Mouse (Mus musculus) ES-Bruce4 (cell line): Measurements from ENCODE around the gene Phactr4. TPM values are rescaled to one million over a fixed set of nuclear protein-coding genes. Genes with fewer than 3 reads are reported as not detected.

Source experiments
- H3K27ac ChIP-seq: 2 replicates; pipeline ENCODE4 v1.5.1; 2012; ENCODE audit warnings: low read length, inconsistent platforms; ENCODE audit not compliant: insufficient read depth
- H3K27me3 ChIP-seq: 2 replicates; pipeline ENCODE4 v1.6.1; 2012; ENCODE audit warnings: mild to moderate bottlenecking, low read length, inconsistent platforms; ENCODE audit not compliant: control insufficient read depth, poor library complexity, insufficient read depth, severe bottlenecking
- H3K36me3 ChIP-seq: 2 replicates; pipeline ENCODE4 v1.6.1; 2012; ENCODE audit warnings: inconsistent platforms, mild to moderate bottlenecking, low read length, moderate library complexity; ENCODE audit not compliant: control insufficient read depth, poor library complexity, insufficient read depth, severe bottlenecking
- H3K4me1 ChIP-seq: one replicate; pipeline ENCODE4 v1.8.1; 2011; ENCODE audit warnings: low read length; ENCODE audit not compliant: control insufficient read depth, insufficient read depth
- H3K4me3 ChIP-seq: 2 replicates; pipeline ENCODE4 v1.5.1; 2011; ENCODE audit warnings: low read depth, mild to moderate bottlenecking, low read length
- H3K9ac ChIP-seq: 2 replicates; pipeline ENCODE4 v1.6.1; 2012; ENCODE audit warnings: low read depth, mild to moderate bottlenecking, inconsistent platforms; ENCODE audit not compliant: poor library complexity, severe bottlenecking
- H3K9me3 ChIP-seq: replicated peaks from 2 replicates; pipeline ENCODE4 v1.6.1; 2012; ENCODE audit warnings: mild to moderate bottlenecking, low read length, inconsistent platforms; ENCODE audit not compliant: control insufficient read depth, poor library complexity, insufficient read depth, severe bottlenecking
- CTCF ChIP-seq: IDR thresholded peaks from one replicate; pipeline ENCODE4 v1.8.1; 2011; ENCODE audit warnings: low read depth, low read length
- EP300 ChIP-seq: IDR thresholded peaks from 2 replicates; pipeline ENCODE4 v1.6.1; 2011; ENCODE audit warnings: low read depth, low read length; ENCODE audit not compliant: insufficient read depth
- POLR2A ChIP-seq: IDR thresholded peaks from one replicate; pipeline ENCODE4 v1.8.1; 2011; ENCODE audit warnings: low read length; ENCODE audit not compliant: insufficient read depth
- polyA plus RNA-seq: library from polyadenylated mRNA; stranded (reverse); fragments of >200 nt; gene quantifications from 2 replicates; pipeline ENCODE4 v1.2.4, GENCODE M21; 2011; ENCODE audit warnings: low read depth; ENCODE audit not compliant: missing spikeins, insufficient read depth, insufficient read length

Phactr4 gene
- polyA plus RNA-seq, 1 experiment: 31.5 TPM

DNA sequence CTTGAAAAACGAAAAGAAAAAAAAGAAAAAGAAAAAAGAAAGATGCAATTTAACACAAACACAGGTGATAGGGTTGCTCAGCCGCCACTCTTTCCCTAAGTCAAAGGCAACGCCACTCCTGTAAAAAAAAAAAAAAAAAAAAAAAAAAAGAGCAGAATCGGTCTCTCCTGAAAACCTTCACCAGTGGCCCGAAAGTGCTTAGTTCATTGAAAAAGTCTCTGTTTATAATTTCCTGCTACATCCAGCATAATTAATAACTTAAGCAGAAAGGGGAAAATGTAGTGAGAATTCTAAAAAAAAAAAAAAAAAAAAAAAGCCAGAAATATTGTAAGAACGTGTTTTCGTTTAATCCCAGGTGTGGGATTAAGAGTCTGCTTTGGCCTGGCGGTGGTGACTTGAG, 22.2 kb upstream of the Phactr4 start:
- H3K4me1 ChIP-seq: no peaks in the 10 kb centered on the region
- TF ChIP-seq EP300 (no peak), CTCF (no peak), POLR2A (no peak)
- H3K9ac ChIP-seq: no peak overlapping the region
- no peak overlapping the region for H3K27ac ChIP-seq
- no peaks in the 10 kb centered on the region for H3K9me3 ChIP-seq
- no peaks in the 10 kb centered on the region for H3K27me3 ChIP-seq
- H3K4me3 ChIP-seq: no peak overlapping the region
- no peaks in the 10 kb centered on the region for H3K36me3 ChIP-seq

DNA sequence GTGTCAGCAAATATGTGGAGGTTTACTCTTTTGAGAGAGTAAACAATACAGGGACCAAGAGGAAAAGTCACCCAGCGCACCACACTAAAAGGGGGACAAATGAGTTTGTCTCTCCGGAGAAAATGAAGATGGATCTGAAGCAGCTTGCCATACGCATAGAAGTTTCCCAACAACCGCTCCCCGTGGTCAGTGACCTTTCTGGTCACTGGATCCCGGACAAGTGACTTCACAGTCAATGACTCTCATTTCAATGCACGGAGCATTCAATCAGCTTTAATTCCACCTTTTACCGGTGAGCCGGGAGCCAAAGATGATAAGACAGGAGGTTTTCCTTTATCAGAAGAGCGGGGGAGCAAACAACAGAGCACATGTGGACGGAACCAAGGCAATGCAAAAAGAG, 15.6 kb upstream of the Phactr4 start:
- no peaks in the 10 kb centered on the region for H3K27me3 ChIP-seq
- no peaks in the 10 kb centered on the region for H3K36me3 ChIP-seq
- no peak overlapping the region for H3K4me3 ChIP-seq
- no peak overlapping the region for H3K27ac ChIP-seq
- peaks cover 2% of the 10 kb centered on the region for H3K4me1 ChIP-seq
- no peak overlapping the region for H3K9ac ChIP-seq
- no peaks in the 10 kb centered on the region for H3K9me3 ChIP-seq
- no peak for TF ChIP-seq POLR2A
- TF ChIP-seq EP300: no peak
- no peak for TF ChIP-seq CTCF

DNA sequence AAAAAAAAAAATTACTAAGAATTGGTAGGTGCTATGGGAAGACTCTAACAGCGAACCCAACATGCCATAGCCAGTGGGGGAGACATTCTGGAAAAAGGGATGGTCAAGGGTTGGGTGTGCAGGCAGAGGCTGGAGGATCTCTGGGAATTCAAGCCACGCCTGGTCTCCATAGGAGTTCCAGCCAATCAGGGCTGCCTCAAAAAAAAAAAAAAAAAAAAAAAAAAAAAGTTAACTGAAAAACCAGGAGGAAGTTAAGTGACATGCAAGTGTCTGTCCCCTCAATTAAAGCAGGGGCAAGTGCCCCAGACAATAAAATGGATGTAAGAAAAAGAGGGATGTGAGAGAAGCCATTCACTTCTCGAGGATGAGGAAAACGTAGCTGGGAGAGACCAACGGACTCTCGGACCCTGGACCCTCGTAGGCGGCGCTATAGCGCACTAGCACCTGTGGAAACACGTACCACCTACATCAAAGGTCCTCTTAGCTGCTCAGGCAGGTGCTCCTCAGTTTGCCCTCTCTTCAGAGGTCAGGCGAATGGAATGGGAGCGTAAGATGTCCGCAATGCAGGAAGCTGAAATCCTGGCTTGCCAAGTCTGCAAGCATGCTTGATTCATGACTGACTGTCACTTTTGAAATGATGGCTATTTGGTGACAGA, 10.6 kb upstream of the Phactr4 start:
- Histone ChIP-seq H3K27ac (peak overlapping the region; percentile 60), H3K9ac (peak overlapping the region; percentile 26; the same call in 1 of the 2 replicates), H3K27me3 (no peaks in the 10 kb centered on the region), H3K4me1 (no peaks in the 10 kb centered on the region), H3K36me3 (no peaks in the 10 kb centered on the region), H3K4me3 (peak overlapping the region; percentile 50), H3K9me3 (no peaks in the 10 kb centered on the region)
- TF ChIP-seq CTCF: peak; percentile 51
- TF ChIP-seq EP300: peak; percentile 58; the same call in 1 of the 2 replicates
- TF ChIP-seq POLR2A: no peak

DNA sequence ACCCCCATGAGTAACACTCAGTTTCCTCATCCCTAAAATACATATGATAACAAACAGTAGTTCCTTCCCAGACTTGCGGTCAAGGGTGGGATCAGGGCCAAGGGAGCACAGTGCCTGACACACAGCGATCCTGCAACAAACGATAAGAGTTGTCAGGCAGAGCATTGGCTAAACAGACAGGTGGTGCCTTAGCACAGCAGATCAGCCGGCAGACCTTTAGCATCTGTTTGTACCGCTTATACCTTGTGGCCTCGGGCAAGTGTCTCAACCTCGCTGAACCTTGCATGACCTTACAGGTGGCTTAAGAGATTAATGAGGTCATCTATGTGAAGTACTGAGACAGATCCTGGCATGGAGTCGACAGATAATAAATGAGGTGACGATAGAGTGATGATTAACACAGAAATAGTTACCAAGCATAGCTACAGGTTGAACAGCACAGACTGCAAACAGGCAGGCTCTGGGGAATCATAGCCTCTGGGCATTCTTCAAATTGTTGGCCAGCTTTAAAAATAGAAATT, 5.8 kb upstream of the Phactr4 start:
- Histone ChIP-seq H3K9me3 (no peaks in the 10 kb centered on the region), H3K9ac (no peak overlapping the region), H3K27me3 (no peaks in the 10 kb centered on the region), H3K27ac (no peak overlapping the region), H3K4me1 (no peaks in the 10 kb centered on the region), H3K4me3 (no peak overlapping the region), H3K36me3 (no peaks in the 10 kb centered on the region)
- 0 out of 2 replicates have a peak, but pooled peaks have one; percentile 41 for TF ChIP-seq EP300
- TF ChIP-seq CTCF: no peak

DNA sequence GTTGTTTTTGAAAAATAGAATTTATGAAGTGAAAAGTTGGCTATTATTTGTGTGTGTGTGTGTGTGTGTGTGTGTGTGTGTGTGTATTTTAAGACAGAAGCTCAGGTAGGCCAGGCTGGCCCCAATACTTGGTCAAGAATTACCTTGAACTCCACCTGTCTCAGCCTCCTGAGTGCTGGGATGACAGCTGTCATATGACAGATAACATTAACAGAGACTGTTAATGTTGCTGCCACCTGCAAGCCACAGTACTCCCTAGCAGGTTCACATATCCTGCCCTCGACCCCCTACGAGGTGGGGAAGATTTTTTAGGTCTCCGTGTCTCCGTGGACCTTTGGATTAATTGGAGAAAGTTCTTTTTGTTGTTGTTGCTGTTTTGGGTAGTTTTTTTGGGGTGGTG, 5.2 kb upstream of the Phactr4 start:
- H3K27me3 ChIP-seq: no peaks in the 10 kb centered on the region
- H3K4me1 ChIP-seq: no peaks in the 10 kb centered on the region
- no peak overlapping the region for H3K4me3 ChIP-seq
- no peak overlapping the region for H3K27ac ChIP-seq
- no peak overlapping the region for H3K9ac ChIP-seq
- H3K36me3 ChIP-seq: no peaks in the 10 kb centered on the region
- H3K9me3 ChIP-seq: no peaks in the 10 kb centered on the region
- TF ChIP-seq EP300 (no peak), POLR2A (no peak), CTCF (no peak)

DNA sequence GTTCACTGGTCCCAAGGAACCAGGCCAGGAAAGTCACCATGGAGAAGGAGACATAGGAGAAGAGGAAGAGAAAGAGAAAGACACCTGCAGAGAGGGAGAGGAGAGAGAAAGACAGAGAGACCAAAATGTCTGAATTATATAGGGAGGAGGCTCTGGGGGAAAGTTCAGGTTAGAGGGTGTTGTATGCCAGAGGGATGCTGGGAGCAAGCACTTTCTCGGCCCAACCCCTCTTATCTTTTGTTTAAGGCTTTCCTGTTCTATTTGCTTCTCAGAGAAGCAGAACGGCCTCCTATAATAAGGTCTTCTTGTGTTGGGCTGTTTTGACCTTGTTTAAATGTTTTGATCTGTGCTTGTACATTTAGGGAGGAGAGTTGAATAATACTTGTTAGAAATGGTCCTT, 3.7 kb upstream of the Phactr4 start:
- Histone ChIP-seq H3K9ac (no peak overlapping the region), H3K4me1 (no peaks in the 10 kb centered on the region), H3K36me3 (no peaks in the 10 kb centered on the region), H3K27me3 (no peaks in the 10 kb centered on the region), H3K9me3 (no peaks in the 10 kb centered on the region), H3K27ac (no peak overlapping the region), H3K4me3 (no peak overlapping the region)
- TF ChIP-seq CTCF (no peak), POLR2A (no peak), EP300 (no peak)
